Mouse (Mus musculus): ENCODE data around the gene Zfp316. TPM values are rescaled to one million over a fixed set of nuclear protein-coding genes. Genes with fewer than 3 reads are reported as not detected.
A peak's percentile ranks its signal among the peaks of the same experiment; 100 is the strongest.

Zfp316 gene
- polyA plus RNA-seq, 1 experiment from 2014 or later, result 2.3 TPM

GRCm38 (mm10) chr5:143287774-143288328, 18.0 kb upstream of the Zfp316 start:
- peaks cover 75% of the 10 kb centered on the region for H3K27me3 ChIP-seq (ENCODE audit: insufficient read depth, low read length)
- no peak for TF ChIP-seq CTCF (IDR thresholded peaks at IDR 0.05; ENCODE audit: low read depth)
- WGBS, result under 1% methylated on average over 48 of the region's 48 CpGs
- no peak overlapping the region for H3K27ac ChIP-seq (ENCODE audit: low read depth)
- H3K4me2 ChIP-seq, result peak overlapping the region; percentile 58
- no peak for DNase-seq
- peak; percentile 28; the same call in 1 of the 2 replicates for ATAC-seq (ENCODE audit: insufficient read depth)
- H3K9me3 ChIP-seq (ENCODE audit: low read depth, low read length), result no peaks in the 10 kb centered on the region
- peaks cover 4% of the 10 kb centered on the region; the same call in 1 of the 2 replicates for H3K4me1 ChIP-seq (ENCODE audit: insufficient read depth)
- no peaks in the 10 kb centered on the region for H3K36me3 ChIP-seq (ENCODE audit: insufficient read depth)
- H3K9ac ChIP-seq, result peak overlapping the region; percentile 6; the same call in 1 of the 2 replicates
- peak overlapping the region; percentile 25 for H3K4me3 ChIP-seq (ENCODE audit: low read depth, low read length)

GRCm38 (mm10) chr5:143284762-143285161, 14.9 kb upstream of the Zfp316 start:
- no peak for DNase-seq
- H3K36me3 ChIP-seq (ENCODE audit: insufficient read depth), result no peaks in the 10 kb centered on the region
- peaks cover 4% of the 10 kb centered on the region; the same call in 1 of the 2 replicates for H3K4me1 ChIP-seq (ENCODE audit: insufficient read depth)
- H3K27ac ChIP-seq (ENCODE audit: low read depth), result no peak overlapping the region
- H3K4me2 ChIP-seq, result no peak overlapping the region
- ATAC-seq (ENCODE audit: insufficient read depth), result no peak
- WGBS, result 48% methylated on average over 6 of the region's 6 CpGs
- H3K9me3 ChIP-seq (ENCODE audit: low read depth, low read length), result no peaks in the 10 kb centered on the region
- peaks cover 44% of the 10 kb centered on the region for H3K27me3 ChIP-seq (ENCODE audit: insufficient read depth, low read length)
- peak; percentile 48 for TF ChIP-seq CTCF (IDR thresholded peaks at IDR 0.05; ENCODE audit: low read depth)
- H3K4me3 ChIP-seq (ENCODE audit: low read depth, low read length), result no peak overlapping the region
- no peak overlapping the region for H3K9ac ChIP-seq

GRCm38 (mm10) chr5:143279247-143279646, 9.4 kb upstream of the Zfp316 start:
- ATAC-seq (ENCODE audit: insufficient read depth) (no peak), DNase-seq (no peak)
- Histone ChIP-seq H3K36me3 (ENCODE audit: insufficient read depth) (no peaks in the 10 kb centered on the region), H3K9me3 (ENCODE audit: low read depth, low read length) (no peaks in the 10 kb centered on the region), H3K9ac (no peak overlapping the region), H3K27me3 (ENCODE audit: insufficient read depth, low read length) (no peaks in the 10 kb centered on the region), H3K4me1 (ENCODE audit: insufficient read depth) (no peaks in the 10 kb centered on the region), H3K4me3 (ENCODE audit: low read depth, low read length) (no peak overlapping the region), H3K27ac (ENCODE audit: low read depth) (no peak overlapping the region), H3K4me2 (no peak overlapping the region)
- no peak for TF ChIP-seq CTCF (IDR thresholded peaks at IDR 0.05; ENCODE audit: low read depth)
- 31% methylated on average over 10 of the region's 10 CpGs for WGBS

GRCm38 (mm10) chr5:143275761-143276160, 5.9 kb upstream of the Zfp316 start:
- no peak for TF ChIP-seq CTCF (IDR thresholded peaks at IDR 0.05; ENCODE audit: low read depth)
- no peak overlapping the region for H3K4me3 ChIP-seq (ENCODE audit: low read depth, low read length)
- 41% methylated on average over 5 of the region's 5 CpGs for WGBS
- H3K27ac ChIP-seq (ENCODE audit: low read depth), result no peak overlapping the region
- ATAC-seq (ENCODE audit: insufficient read depth) (no peak), DNase-seq (no peak)
- H3K4me1 ChIP-seq (ENCODE audit: insufficient read depth), result no peaks in the 10 kb centered on the region
- no peak overlapping the region for H3K9ac ChIP-seq
- no peak overlapping the region for H3K4me2 ChIP-seq
- H3K27me3 ChIP-seq (ENCODE audit: insufficient read depth, low read length), result no peaks in the 10 kb centered on the region
- no peaks in the 10 kb centered on the region for H3K9me3 ChIP-seq (ENCODE audit: low read depth, low read length)
- no peaks in the 10 kb centered on the region for H3K36me3 ChIP-seq (ENCODE audit: insufficient read depth)

- peaks cover 5% of the 10 kb centered on the region; the same call in 1 of the 2 replicates for H3K4me1 ChIP-seq (ENCODE audit: insufficient read depth)
- no peak overlapping the region for H3K9ac ChIP-seq
- H3K27me3 ChIP-seq (ENCODE audit: insufficient read depth, low read length), result no peaks in the 10 kb centered on the region
- H3K9me3 ChIP-seq (ENCODE audit: low read depth, low read length), result no peaks in the 10 kb centered on the region
- DNase-seq, result no peak
- H3K4me2 ChIP-seq, result no peak overlapping the region
- no peaks in the 10 kb centered on the region for H3K36me3 ChIP-seq (ENCODE audit: insufficient read depth)
- 89% methylated on average over 16 of the region's 16 CpGs for WGBS
- H3K27ac ChIP-seq (ENCODE audit: low read depth), result no peak overlapping the region
- ATAC-seq (ENCODE audit: insufficient read depth), result no peak
- TF ChIP-seq CTCF (IDR thresholded peaks at IDR 0.05; ENCODE audit: low read depth), result no peak
- H3K4me3 ChIP-seq (ENCODE audit: low read depth, low read length), result no peak overlapping the region
These were observed 2.9 kb upstream of the Zfp316 start for GRCm38 (mm10) chr5:143272540-143273330.

GRCm38 (mm10) chr5:143272108-143272507, 2.3 kb upstream of the Zfp316 start:
- no peak for TF ChIP-seq CTCF (IDR thresholded peaks at IDR 0.05; ENCODE audit: low read depth)
- ATAC-seq (ENCODE audit: insufficient read depth) (no peak), DNase-seq (no peak)
- no peaks in the 10 kb centered on the region for H3K9me3 ChIP-seq (ENCODE audit: low read depth, low read length)
- H3K36me3 ChIP-seq (ENCODE audit: insufficient read depth), result no peaks in the 10 kb centered on the region
- no peak overlapping the region for H3K27ac ChIP-seq (ENCODE audit: low read depth)
- no peak overlapping the region for H3K4me2 ChIP-seq
- no peaks in the 10 kb centered on the region for H3K27me3 ChIP-seq (ENCODE audit: insufficient read depth, low read length)
- peaks cover 5% of the 10 kb centered on the region; the same call in 1 of the 2 replicates for H3K4me1 ChIP-seq (ENCODE audit: insufficient read depth)
- H3K4me3 ChIP-seq (ENCODE audit: low read depth, low read length), result no peak overlapping the region
- no peak overlapping the region for H3K9ac ChIP-seq
- 58% methylated on average over 3 of the region's 3 CpGs for WGBS

GRCm38 (mm10) chr5:143271642-143272041, 1.8 kb upstream of the Zfp316 start:
- Histone ChIP-seq H3K9me3 (ENCODE audit: low read depth, low read length) (no peaks in the 10 kb centered on the region), H3K4me2 (no peak overlapping the region), H3K36me3 (ENCODE audit: insufficient read depth) (no peaks in the 10 kb centered on the region), H3K4me1 (ENCODE audit: insufficient read depth) (peaks cover 5% of the 10 kb centered on the region; the same call in 1 of the 2 replicates), H3K27me3 (ENCODE audit: insufficient read depth, low read length) (no peaks in the 10 kb centered on the region), H3K9ac (no peak overlapping the region), H3K27ac (ENCODE audit: low read depth) (no peak overlapping the region), H3K4me3 (ENCODE audit: low read depth, low read length) (no peak overlapping the region)
- whole genome bisulfite sequencing, result 83% methylated on average over 6 of the region's 6 CpGs
- no peak for DNase-seq
- TF ChIP-seq CTCF (IDR thresholded peaks at IDR 0.05; ENCODE audit: low read depth), result no peak
- ATAC-seq (ENCODE audit: insufficient read depth), result no peak
